Mouse (Mus musculus) layer of hippocampus, postnatal 10 days (tissue): ENCODE results near the gene Olfr1445. TPM values are rescaled to one million over a fixed set of nuclear protein-coding genes. Genes with fewer than 3 reads are reported as not detected.

Source experiments
- DNase-seq, 2 experiments: peaks; one replicate each; pipeline ENCODE4 v3.0.0; 2021; ENCODE audit warnings: low spot score in 2 of 2
- long read RNA-seq: library from polyadenylated mRNA; stranded (forward); transcript quantifications from one replicate; pipeline ENCODE4 v2.0.0, GENCODE M21; 2023
- total RNA-seq, 2 experiments: library from RNA; stranded (reverse); gene quantifications; 2 replicates each; pipeline ENCODE4 v1.2.3; 2021

Olfr1445 gene
- total RNA-seq = not detected
- long read RNA-seq = 0 reads

DNA sequence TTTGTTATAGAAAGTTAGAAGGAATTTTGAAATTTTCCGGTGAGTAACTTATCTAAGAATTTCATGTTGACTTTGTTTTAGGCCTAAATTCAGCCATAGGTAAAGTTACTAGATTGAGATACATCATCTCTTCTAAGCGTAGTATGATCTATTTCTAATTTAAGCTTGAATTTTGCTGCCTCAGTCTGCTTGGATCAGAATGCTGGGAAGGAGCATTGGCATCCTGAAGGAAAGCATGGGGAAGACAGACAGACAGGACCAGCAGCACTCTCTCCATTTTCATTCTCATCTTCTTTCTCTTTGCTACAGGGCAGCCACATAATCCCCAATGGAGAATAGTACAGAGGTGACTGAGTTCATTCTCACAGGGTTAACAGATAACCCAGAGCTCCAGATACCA, at the start of gene Olfr1445:
TSS of gene Olfr1445 (plus strand) at position 301 of the 400 bp plus-strand sequence.
- no peak for DNase-seq

DNA sequence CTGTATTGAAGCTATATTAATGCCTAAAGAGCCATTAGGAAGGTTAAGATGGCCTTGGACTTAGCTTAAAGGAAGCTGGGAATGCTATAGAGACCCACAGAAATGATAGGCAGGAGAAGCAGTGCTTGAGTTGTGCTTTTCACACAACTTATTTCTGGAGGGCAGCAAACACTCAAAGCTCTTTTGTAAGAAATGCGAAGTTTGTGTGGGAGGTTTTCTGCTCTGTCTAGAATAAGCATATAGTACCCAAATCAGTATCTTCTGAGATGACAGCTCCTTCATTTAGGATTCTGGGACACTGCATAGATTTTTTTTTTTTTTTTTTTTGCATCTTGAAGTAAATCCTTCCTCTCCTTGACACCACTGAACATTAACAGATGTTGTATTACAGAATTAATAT, 45.1 kb upstream of the Olfr1445 start:
- DNase-seq = no peak

DNA sequence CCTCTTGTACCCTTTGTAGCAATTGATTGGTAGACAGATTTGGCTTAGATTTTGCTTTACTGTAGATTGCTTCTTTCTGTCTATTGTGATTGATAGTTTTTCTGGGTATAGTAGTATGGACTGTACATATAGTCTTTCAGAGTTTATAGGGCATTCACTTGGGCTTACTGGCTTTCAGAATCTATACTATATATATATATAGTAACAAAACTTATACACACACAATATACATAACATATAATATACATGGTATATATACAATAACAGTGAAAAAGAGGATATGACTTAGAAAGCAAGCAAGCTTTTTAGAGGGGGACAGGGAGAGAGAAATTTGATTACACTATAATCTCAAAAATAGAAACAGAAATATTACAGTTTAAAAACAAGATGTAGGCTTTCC, 37.3 kb upstream of the Olfr1445 start, which contains the start of gene Gm5244:
TSS of gene Gm5244 (plus strand) at position 301 of the 400 bp plus-strand sequence.
- no peak for DNase-seq

DNA sequence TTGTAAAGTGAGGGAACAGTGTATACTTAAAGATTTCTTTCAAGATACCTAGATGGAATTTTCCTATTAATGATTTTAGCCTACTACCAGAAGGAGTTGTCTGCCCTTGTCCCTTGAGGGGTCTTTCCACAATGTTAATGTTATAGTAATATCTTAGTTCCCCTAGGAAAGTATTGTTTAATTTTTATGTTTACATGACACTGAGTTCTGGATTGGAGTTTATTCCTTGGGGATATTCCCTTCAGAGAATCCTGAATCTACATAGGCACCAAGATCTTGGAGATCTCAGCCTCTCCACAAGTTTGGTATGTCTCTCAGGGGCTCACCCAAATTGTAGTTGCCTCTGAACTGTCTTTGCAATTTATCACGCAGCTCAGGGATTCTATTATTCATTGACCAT, 26.7 kb upstream of the Olfr1445 start, which contains the start of gene Olfr1444:
TSS of gene Olfr1444 (plus strand) at position 301 of the 400 bp plus-strand sequence.
- DNase-seq = no peak

DNA sequence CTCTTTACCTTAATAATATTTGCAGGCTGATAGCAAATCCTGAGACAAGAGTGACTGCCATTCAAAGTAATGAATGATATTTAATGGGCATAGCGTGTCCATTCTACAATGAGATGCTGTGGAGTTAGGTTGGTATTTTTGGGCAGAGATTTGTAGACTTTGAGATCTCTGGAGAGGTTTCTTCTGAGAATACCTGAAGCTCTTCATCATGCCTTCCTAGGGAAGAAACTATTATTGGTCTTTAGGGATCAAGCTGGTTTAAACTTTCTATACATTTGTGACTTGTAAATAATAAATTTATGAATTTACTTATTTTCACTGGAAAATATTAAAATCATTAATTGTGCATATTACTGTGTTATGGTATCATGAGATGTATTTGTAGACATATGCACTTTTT, 9.8 kb downstream of the Olfr1445 start, which contains the start of gene Olfr1446:
TSS of gene Olfr1446 (minus strand) at position 101 of the 400 bp plus-strand sequence.
- DNase-seq = no peak

DNA sequence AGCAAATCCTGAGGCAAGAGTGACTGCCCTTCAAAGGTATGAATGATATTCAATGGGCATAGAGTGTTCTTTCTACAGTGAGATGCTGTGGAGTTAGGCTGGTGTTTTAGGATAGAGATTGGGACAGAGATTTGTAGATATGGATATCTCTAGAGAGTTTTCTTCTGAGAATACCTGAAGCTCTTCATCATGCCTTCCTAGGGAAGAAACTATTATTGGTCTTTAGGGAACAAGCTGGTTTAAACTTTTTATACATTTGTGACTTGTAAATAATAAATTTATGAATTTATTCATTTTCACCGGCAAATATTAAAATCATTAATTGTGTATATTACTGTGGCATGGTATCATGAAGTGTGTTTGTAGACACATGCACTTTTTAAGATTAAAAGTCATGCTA, 20.0 kb downstream of the Olfr1445 start, which contains the start of gene Olfr1447:
TSS of gene Olfr1447 (minus strand) at position 101 of the 400 bp plus-strand sequence.
- DNase-seq = no peak

DNA sequence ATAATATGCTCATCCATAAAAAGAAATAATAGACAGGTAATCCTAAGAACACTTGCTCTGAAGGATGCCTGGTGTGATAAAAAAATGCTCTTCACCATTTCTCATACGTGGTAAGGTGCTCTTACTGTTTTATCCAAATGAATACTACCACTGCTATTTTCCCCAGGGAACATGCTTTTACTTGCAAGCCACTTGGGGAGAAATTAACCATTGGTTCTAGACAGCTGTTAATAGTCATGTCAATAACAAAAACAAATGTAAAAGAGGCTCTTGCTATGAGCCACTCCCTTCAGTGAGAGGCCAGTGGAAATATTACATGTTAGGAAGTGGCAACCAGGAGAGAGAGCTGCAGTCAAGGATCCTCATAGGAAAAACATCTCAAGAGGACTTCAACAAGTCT, 40.7 kb downstream of the Olfr1445 start, which contains the start of gene Olfr1448:
TSS of gene Olfr1448 (minus strand) at position 101 of the 400 bp plus-strand sequence.
- no peak for DNase-seq

DNA sequence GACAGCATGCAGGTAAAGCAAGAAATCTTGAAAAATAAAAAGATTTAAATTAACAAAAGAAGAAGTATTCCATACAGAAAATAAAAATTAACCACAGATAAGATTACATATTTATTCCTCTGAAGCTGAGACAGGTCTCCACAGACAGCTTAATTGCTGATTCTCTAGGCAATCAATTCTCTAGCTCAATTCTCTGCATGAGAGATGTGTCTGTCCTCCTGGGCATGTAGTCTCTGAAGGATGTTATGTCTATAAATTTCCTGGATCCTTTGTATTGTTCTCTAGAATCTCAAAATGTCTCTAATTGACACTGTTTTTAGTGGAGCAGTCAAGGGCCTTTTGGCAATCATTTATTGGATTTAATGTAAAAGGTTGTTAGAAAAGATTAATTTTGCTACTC, 46.9 kb downstream of the Olfr1445 start, which contains the start of gene Olfr1449:
TSS of gene Olfr1449 (plus strand) at position 301 of the 400 bp plus-strand sequence.
- no peak for DNase-seq

Other genes with a start within 250 kb of the Olfr1445 start
- gene Olfr1442, start 213.4 kb upstream of the Olfr1445 start, total RNA-seq = not detected
- not detected for gene Olfr1443, start 205.7 kb upstream of the Olfr1445 start, total RNA-seq
- not detected for gene Keg1, start 188.1 kb upstream of the Olfr1445 start, total RNA-seq
- 1 to 10 TPM; 3.1 to 3.2 TPM for gene Cntf, start 118.2 kb upstream of the Olfr1445 start, total RNA-seq
- gene Zfp91, start 87.7 kb upstream of the Olfr1445 start, total RNA-seq = 10 to 100 TPM; 78.6 to 82.9 TPM
- 1 to 10 TPM in 1 of 2 experiments, under 1 TPM in 1; 0.96 to 1.3 TPM for gene Lpxn, start 87.7 kb upstream of the Olfr1445 start, total RNA-seq
- not detected for gene Gm5244, start 37.2 kb upstream of the Olfr1445 start, total RNA-seq
- gene Olfr1444, start 26.6 kb upstream of the Olfr1445 start, total RNA-seq = not detected
- gene Olfr1446, start 9.7 kb downstream of the Olfr1445 start, total RNA-seq = not detected
- gene Olfr1447, start 19.9 kb downstream of the Olfr1445 start, total RNA-seq = not detected
- not detected for gene Olfr1448, start 40.6 kb downstream of the Olfr1445 start, total RNA-seq
- gene Olfr1449, start 47.0 kb downstream of the Olfr1445 start, total RNA-seq = not detected
- not detected for gene Olfr1450, start 66.4 kb downstream of the Olfr1445 start, total RNA-seq
- not detected for gene Olfr1451, start 111.2 kb downstream of the Olfr1445 start, total RNA-seq
- not detected for gene Olfr1453, start 144.5 kb downstream of the Olfr1445 start, total RNA-seq
- gene Olfr1454, start 176.8 kb downstream of the Olfr1445 start, total RNA-seq = not detected
- not detected for gene Olfr1457, start 214.0 kb downstream of the Olfr1445 start, total RNA-seq
- gene Olfr1458, start 222.9 kb downstream of the Olfr1445 start, total RNA-seq = not detected